Mouse (Mus musculus) CH12.LX (cell line): ENCODE measurements around the gene Nsun5.
A peak's percentile ranks its signal among the peaks of the same experiment; 100 is the strongest.

ENCODE experiments used
- CTCF ChIP-seq, 2 experiments: IDR thresholded peaks in 1 of 2; conservative IDR thresholded peaks in 1 of 2; 2 replicates each; pipeline ENCODE4 v1.5.1; 2011 to 2012; ENCODE audit warnings: low read depth in 2 of 2, low read length in 2 of 2, improper control_type of control experiment in 1 of 2, inconsistent platforms in 1 of 2, mild to moderate bottlenecking in 1 of 2, moderate library complexity in 1 of 2
- JUN ChIP-seq: IDR thresholded peaks from 2 replicates; pipeline ENCODE4 v1.6.1; 2011; ENCODE audit warnings: low read depth, mild to moderate bottlenecking, low read length, improper control_type of control experiment, moderate library complexity; ENCODE audit not compliant: insufficient read depth
- MAX ChIP-seq: IDR thresholded peaks from 2 replicates; pipeline ENCODE4 v1.6.1; 2011; ENCODE audit warnings: low read length, improper control_type of control experiment
- MEF2A ChIP-seq: IDR thresholded peaks from 2 replicates; pipeline ENCODE4 v1.6.1; 2014; ENCODE audit warnings: low read depth, mild to moderate bottlenecking, inconsistent platforms, low read length, improper control_type of control experiment, borderline replicate concordance

GRCm38 (mm10) chr5:135394004-135394823 lies 24.5 kb downstream of the Nsun5 start, which contains the start of gene Pom121:
- TF ChIP-seq CTCF (conservative IDR thresholded peaks at IDR 0.05 in 1 of 2, IDR thresholded peaks at IDR 0.05 in 1 of 2; ENCODE audit: low read depth in 2 of 2, low read length in 2 of 2), result no peak
- peak; percentile 66; the same call in 1 of the 2 replicates for TF ChIP-seq MEF2A
- peak; percentile 99 for TF ChIP-seq MAX
- no peak for TF ChIP-seq JUN
